Mouse (Mus musculus): ENCODE results near the gene Ddx23.

Ddx23 gene

GRCm38 (mm10) chr15:98674284-98674993, 11.7 kb upstream of the Ddx23 start:
- DNase-seq, result no peak

GRCm38 (mm10) chr15:98673732-98674131, 11.0 kb upstream of the Ddx23 start:
- no peak for DNase-seq

GRCm38 (mm10) chr15:98672592-98672991, 9.9 kb upstream of the Ddx23 start:
- DNase-seq, result no peak

GRCm38 (mm10) chr15:98664042-98664907, 1.6 kb upstream of the Ddx23 start:
- no peak for DNase-seq

- no peak for DNase-seq
Observed at GRCm38 (mm10) chr15:98662198-98662566, 512 bp downstream of the Ddx23 start.

GRCm38 (mm10) chr15:98656982-98657751, 5.5 kb downstream of the Ddx23 start:
- DNase-seq, result no peak

- DNase-seq, result no peak
Observed at GRCm38 (mm10) chr15:98652174-98652573, 10.5 kb downstream of the Ddx23 start.

- DNase-seq, result no peak
Observed at GRCm38 (mm10) chr15:98651431-98651830, 11.3 kb downstream of the Ddx23 start.

- DNase-seq, result no peak
Observed at GRCm38 (mm10) chr15:98648071-98648470, 14.6 kb downstream of the Ddx23 start.

- DNase-seq, result no peak
Observed at GRCm38 (mm10) chr15:98647308-98647707, 15.4 kb downstream of the Ddx23 start.

- no peak for DNase-seq
Observed at GRCm38 (mm10) chr15:98646737-98647136, 16.0 kb downstream of the Ddx23 start.

- DNase-seq, result no peak
Observed at GRCm38 (mm10) chr15:98645057-98646026, 17.4 kb downstream of the Ddx23 start.

GRCm38 (mm10) chr15:98644406-98644805, 18.3 kb downstream of the Ddx23 start:
- DNase-seq, result no peak

- no peak for DNase-seq
Observed at GRCm38 (mm10) chr15:98640157-98640556, 22.5 kb downstream of the Ddx23 start.

GRCm38 (mm10) chr15:98637155-98637554, 25.5 kb downstream of the Ddx23 start:
- no peak for DNase-seq

GRCm38 (mm10) chr15:98636517-98636916, 26.2 kb downstream of the Ddx23 start:
- no peak for DNase-seq

- DNase-seq, result no peak
Observed at GRCm38 (mm10) chr15:98635291-98635841, 27.3 kb downstream of the Ddx23 start.

GRCm38 (mm10) chr15:98634541-98635081, 28.1 kb downstream of the Ddx23 start:
- peak; percentile 21 to 56 for DNase-seq

- DNase-seq, result no peak
Observed at GRCm38 (mm10) chr15:98633822-98634470, 28.7 kb downstream of the Ddx23 start.

GRCm38 (mm10) chr15:98632921-98633320, 29.8 kb downstream of the Ddx23 start:
- no peak for DNase-seq

All from spleen, adult 18-20 months (tissue).